Mouse (Mus musculus): ENCODE data around the gene Rhbdl3. TPM values are rescaled to one million over a fixed set of nuclear protein-coding genes. Genes with fewer than 3 reads are reported as not detected.

The Rhbdl3 gene
- total and polyA plus RNA-seq, 3 experiments, result 0.46 to 1.4 (median 0.70) TPM

DNA sequence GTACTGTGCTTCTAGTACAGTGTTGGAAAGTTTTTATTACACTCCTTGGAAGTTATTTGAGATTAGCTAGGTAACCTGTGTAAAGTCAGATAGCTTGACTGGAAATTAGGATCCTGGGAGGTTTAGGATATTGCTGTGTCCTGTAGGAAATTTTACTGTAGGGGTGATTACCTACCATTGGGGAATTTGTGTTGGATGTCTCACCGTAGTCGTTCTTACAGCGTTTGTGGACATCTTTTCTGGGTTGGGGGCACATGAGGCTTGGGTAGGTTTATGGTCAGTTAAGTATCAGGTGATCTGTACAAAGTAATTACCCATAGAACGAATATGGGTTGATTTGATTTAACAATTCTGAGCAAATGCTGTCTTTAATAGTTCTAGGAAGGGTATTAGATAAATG lies 95.9 kb downstream of the Rhbdl3 start:
- dilution Hi-C loops (cut with MboI; ENCODE audit: extremely low pct_ligation_motif_present, extremely low pct_unique_long_range_greater_than_20kb, low sequenced_read_pairs) (no loop called here), in situ Hi-C loops (cut with MboI; ENCODE audit: low pct_ligation_motif_present, low pct_unique_long_range_greater_than_20kb, low sequenced_read_pairs) (no loop called here)
- Histone ChIP-seq H3K4me2 (ENCODE audit: insufficient read depth, low read depth, poor library complexity, severe bottlenecking) (no peak overlapping the region), H3K79me2 (replicated peaks; ENCODE audit: control insufficient read depth, extremely low read depth, insufficient read depth, poor library complexity, severe bottlenecking) (peaks cover 50% of the 10 kb centered on the region), H3K9me3 (replicated peaks; ENCODE audit: low read length) (no peaks in the 10 kb centered on the region), H3K36me3 (replicated peaks in 1 of 2; ENCODE audit: control insufficient read depth in 1 of 2, insufficient read depth in 1 of 2, low read length in 1 of 2) (peaks cover 54 to 96% of the 10 kb centered on the region in 2 experiments), H3K27ac (ENCODE audit: insufficient read depth, low read depth) (no peak overlapping the region), H3K27me3 (replicated peaks) (no peaks in the 10 kb centered on the region), H3K4me3 (replicated peaks in 1 of 3; ENCODE audit: low read depth in 2 of 3, low read length in 2 of 3, poor library complexity in 1 of 3) (no peak overlapping the region), H3K9ac (ENCODE audit: insufficient read depth, low read depth) (no peak overlapping the region), H3K4me1 (ENCODE audit: control insufficient read depth in 1 of 2, insufficient read depth in 2 of 2) (peaks cover 0 to 11% of the 10 kb centered on the region in 2 experiments; a peak in 1 of 4 replicates)
- no peak for TF ChIP-seq ELF1 (IDR thresholded peaks at IDR 0.05; ENCODE audit: low read depth, low read length)
- no peak for TF ChIP-seq TBP (conservative IDR thresholded peaks at IDR 0.05; ENCODE audit: low read depth, low read length)
- TF ChIP-seq RAD21 (IDR thresholded peaks at IDR 0.05; ENCODE audit: low read depth, low read length), result no peak
- no peak for TF ChIP-seq SMC3 (IDR thresholded peaks at IDR 0.05; ENCODE audit: low read depth, low read length)
- no peak for TF ChIP-seq MAX (IDR thresholded peaks at IDR 0.05; ENCODE audit: low read length)
- TF ChIP-seq KAT2A (IDR thresholded peaks at IDR 0.05; ENCODE audit: insufficient replicate concordance, low read length), result no peak
- TF ChIP-seq ZNF384 (IDR thresholded peaks at IDR 0.05; ENCODE audit: low read depth, low read length), result no peak
- no peak for TF ChIP-seq POLR2A (IDR thresholded peaks at IDR 0.05; ENCODE audit: low read depth, low read length)
- no peak for TF ChIP-seq POLR2AphosphoS2 (IDR thresholded peaks at IDR 0.05; ENCODE audit: low read depth, low read length)
- no peak for TF ChIP-seq UBTF (IDR thresholded peaks at IDR 0.05; ENCODE audit: low read depth, low read length)
- no peak for TF ChIP-seq NRF1 (IDR thresholded peaks at IDR 0.05; ENCODE audit: low read depth, low read length)
- no peak for TF ChIP-seq MXI1 (IDR thresholded peaks at IDR 0.05; ENCODE audit: low read depth, low read length)
- TF ChIP-seq ZMIZ1 (IDR thresholded peaks at IDR 0.05; ENCODE audit: low read depth, low read length), result no peak
- no peak for TF ChIP-seq NELFE (IDR thresholded peaks at IDR 0.05; ENCODE audit: low read depth, low read length)
- no peak for TF ChIP-seq ZKSCAN1 (IDR thresholded peaks at IDR 0.05; ENCODE audit: borderline replicate concordance, low read depth, low read length)
- TF ChIP-seq MEF2A (IDR thresholded peaks at IDR 0.05; ENCODE audit: borderline replicate concordance, low read depth, low read length), result no peak
- no peak for TF ChIP-seq USF1 (IDR thresholded peaks at IDR 0.05; ENCODE audit: low read depth, low read length)
- DNase-seq (ENCODE audit: extremely low read depth), result no peak

Other genes with a start within 250 kb of the Rhbdl3 start
- gene Crlf3, start 219.9 kb upstream of the Rhbdl3 start, total RNA-seq (2012; rRNA removed), result 106 and 113 TPM in 2 replicates
- gene Crlf3, start 219.9 kb upstream of the Rhbdl3 start, total RNA-seq (2014; rRNA removed), result 152 and 173 TPM in 2 replicates
- gene Crlf3, start 219.9 kb upstream of the Rhbdl3 start, polyA plus RNA-seq (2012; ENCODE audit: insufficient read length, low read depth), result 114 and 118 TPM in 2 replicates
- 24.0 and 26.4 TPM in 2 replicates for gene Atad5, start 211.5 kb upstream of the Rhbdl3 start, total RNA-seq (2012; rRNA removed)
- gene Atad5, start 211.5 kb upstream of the Rhbdl3 start, total RNA-seq (2014; rRNA removed), result 46.3 and 48.1 TPM in 2 replicates
- gene Atad5, start 211.5 kb upstream of the Rhbdl3 start, polyA plus RNA-seq (2012; ENCODE audit: insufficient read length, low read depth), result 32.9 and 35.2 TPM in 2 replicates
- gene Tefm, start 158.7 kb upstream of the Rhbdl3 start, total RNA-seq (2012; rRNA removed), result 34.4 and 36.6 TPM in 2 replicates
- gene Tefm, start 158.7 kb upstream of the Rhbdl3 start, total RNA-seq (2014; rRNA removed), result 70.2 and 76.1 TPM in 2 replicates
- 42.1 and 43.9 TPM in 2 replicates for gene Tefm, start 158.7 kb upstream of the Rhbdl3 start, polyA plus RNA-seq (2012; ENCODE audit: insufficient read length, low read depth)
- not detected in 2 replicates for gene Adap2, start 146.8 kb upstream of the Rhbdl3 start, total RNA-seq (2012; rRNA removed)
- 0.12 TPM in 1 of 2 replicates, not detected in the other for gene Adap2, start 146.8 kb upstream of the Rhbdl3 start, total RNA-seq (2014; rRNA removed)
- gene Adap2, start 146.8 kb upstream of the Rhbdl3 start, polyA plus RNA-seq (2012; ENCODE audit: insufficient read length, low read depth), result 0.49 and 0.86 TPM in 2 replicates
- gene Rnf135, start 117.1 kb upstream of the Rhbdl3 start, total RNA-seq (2012; rRNA removed), result 11.7 and 12.4 TPM in 2 replicates
- gene Rnf135, start 117.1 kb upstream of the Rhbdl3 start, total RNA-seq (2014; rRNA removed), result 10.9 and 11.1 TPM in 2 replicates
- 9.6 and 11.3 TPM in 2 replicates for gene Rnf135, start 117.1 kb upstream of the Rhbdl3 start, polyA plus RNA-seq (2012; ENCODE audit: insufficient read length, low read depth)
- gene Rhot1, start 91.9 kb upstream of the Rhbdl3 start, total RNA-seq (2012; rRNA removed), result 33.1 and 36.3 TPM in 2 replicates
- 73.3 and 83.5 TPM in 2 replicates for gene Rhot1, start 91.9 kb upstream of the Rhbdl3 start, total RNA-seq (2014; rRNA removed)
- 55.3 and 61.0 TPM in 2 replicates for gene Rhot1, start 91.9 kb upstream of the Rhbdl3 start, polyA plus RNA-seq (2012; ENCODE audit: insufficient read length, low read depth)
- 11.5 and 12.7 TPM in 2 replicates for gene 5730455P16Rik, start 77.1 kb downstream of the Rhbdl3 start, total RNA-seq (2012; rRNA removed)
- 19.7 and 22.2 TPM in 2 replicates for gene 5730455P16Rik, start 77.1 kb downstream of the Rhbdl3 start, total RNA-seq (2014; rRNA removed)
- 15.0 and 19.4 TPM in 2 replicates for gene 5730455P16Rik, start 77.1 kb downstream of the Rhbdl3 start, polyA plus RNA-seq (2012; ENCODE audit: insufficient read length, low read depth)
- 137 and 185 TPM in 2 replicates for gene Zfp207, start 82.4 kb downstream of the Rhbdl3 start, total RNA-seq (2012; rRNA removed)
- 296 and 345 TPM in 2 replicates for gene Zfp207, start 82.4 kb downstream of the Rhbdl3 start, total RNA-seq (2014; rRNA removed)
- gene Zfp207, start 82.4 kb downstream of the Rhbdl3 start, polyA plus RNA-seq (2012; ENCODE audit: insufficient read length, low read depth), result 196 and 231 TPM in 2 replicates
- 141 and 157 TPM in 2 replicates for gene Psmd11, start 127.7 kb downstream of the Rhbdl3 start, total RNA-seq (2012; rRNA removed)
- 105 and 116 TPM in 2 replicates for gene Psmd11, start 127.7 kb downstream of the Rhbdl3 start, total RNA-seq (2014; rRNA removed)
- 179 and 191 TPM in 2 replicates for gene Psmd11, start 127.7 kb downstream of the Rhbdl3 start, polyA plus RNA-seq (2012; ENCODE audit: insufficient read length, low read depth)
- gene Cdk5r1, start 176.1 kb downstream of the Rhbdl3 start, total RNA-seq (2012; rRNA removed), result 12.7 and 23.3 TPM in 2 replicates
- 2.6 and 2.8 TPM in 2 replicates for gene Cdk5r1, start 176.1 kb downstream of the Rhbdl3 start, total RNA-seq (2014; rRNA removed)
- gene Cdk5r1, start 176.1 kb downstream of the Rhbdl3 start, polyA plus RNA-seq (2012; ENCODE audit: insufficient read length, low read depth), result 2.7 and 3.5 TPM in 2 replicates

Data from CH12.LX (cell line).